Mouse (Mus musculus): ENCODE measurements around the gene Babam2. TPM values are rescaled to one million over a fixed set of nuclear protein-coding genes. Genes with fewer than 3 reads are reported as not detected.

Gene Babam2
- polyA plus RNA-seq, 1 experiment, result 33.3 TPM

DNA sequence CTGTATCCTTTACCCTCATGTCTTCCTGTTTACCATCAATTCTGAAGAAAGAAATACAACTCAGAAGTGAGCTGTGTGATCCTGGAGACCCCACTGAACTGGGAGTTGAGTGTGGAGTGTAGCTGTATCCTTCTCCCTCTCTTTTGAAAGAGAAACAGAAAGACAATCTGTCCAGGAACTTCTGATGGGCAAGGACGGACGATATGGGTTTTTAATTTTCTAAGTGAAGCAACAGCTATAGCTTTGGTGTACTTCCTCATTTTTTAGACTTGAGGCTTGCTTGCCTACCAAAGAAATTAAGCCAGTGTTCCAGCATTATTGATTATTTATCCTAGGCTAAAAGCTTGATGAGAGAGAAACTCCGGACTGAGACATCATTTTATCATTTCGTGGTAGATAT, 116.6 kb downstream of the Babam2 start:
- TF ChIP-seq POLR2A (IDR thresholded peaks at IDR 0.05; ENCODE audit: borderline replicate concordance, extremely low read depth, insufficient read depth, insufficient read length, poor library complexity, severe bottlenecking), result no peak
- no peak for TF ChIP-seq CTCF (IDR thresholded peaks at IDR 0.05; ENCODE audit: borderline replicate concordance, extremely low read depth, insufficient read depth, insufficient read length)
- no peak for DNase-seq (ENCODE audit: low read depth)

DNA sequence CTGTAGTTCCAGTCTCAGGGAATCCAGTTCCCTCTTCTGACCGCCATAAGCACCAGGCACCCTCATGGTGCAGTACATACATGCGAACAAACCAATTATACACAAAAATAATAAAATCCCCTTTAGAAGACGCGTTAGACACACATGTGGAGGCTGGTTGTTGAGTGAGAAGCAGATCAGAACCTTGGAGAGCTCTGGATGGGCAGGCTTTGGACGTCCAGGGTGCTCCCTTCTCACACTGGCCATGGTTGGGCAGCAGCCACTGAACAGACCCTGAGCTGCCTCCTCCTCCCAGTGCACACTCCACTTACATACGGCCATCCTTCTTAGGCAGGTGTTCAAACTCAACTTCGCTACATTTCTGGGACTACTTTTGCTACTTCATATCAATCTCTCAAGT, 117.6 kb downstream of the Babam2 start:
- TF ChIP-seq CTCF (IDR thresholded peaks at IDR 0.05; ENCODE audit: borderline replicate concordance, extremely low read depth, insufficient read depth, insufficient read length), result no peak
- no peak for TF ChIP-seq POLR2A (IDR thresholded peaks at IDR 0.05; ENCODE audit: borderline replicate concordance, extremely low read depth, insufficient read depth, insufficient read length, poor library complexity, severe bottlenecking)
- no peak for DNase-seq (ENCODE audit: low read depth)

DNA sequence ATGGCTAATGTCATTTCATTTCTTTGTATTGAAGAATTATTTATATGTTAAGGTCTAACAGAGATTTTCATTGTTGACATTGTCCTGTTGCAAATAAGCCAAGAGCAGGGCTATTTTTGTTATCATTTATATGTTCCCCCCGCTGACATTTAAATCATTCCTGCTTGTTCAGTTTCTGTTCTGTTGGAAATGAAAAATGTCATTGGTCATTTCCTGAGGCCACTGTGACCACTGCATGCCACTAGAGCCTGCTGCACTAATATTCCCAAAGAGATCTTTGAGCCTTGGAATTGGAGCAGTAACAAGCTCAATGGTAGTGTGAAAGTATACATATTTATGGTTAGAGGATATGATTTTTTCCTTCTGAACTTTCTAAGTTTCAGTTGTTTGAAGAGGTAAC, 118.6 kb downstream of the Babam2 start:
- TF ChIP-seq CTCF (IDR thresholded peaks at IDR 0.05; ENCODE audit: borderline replicate concordance, extremely low read depth, insufficient read depth, insufficient read length) (no peak), POLR2A (IDR thresholded peaks at IDR 0.05; ENCODE audit: borderline replicate concordance, extremely low read depth, insufficient read depth, insufficient read length, poor library complexity, severe bottlenecking) (no peak)
- no peak for DNase-seq (ENCODE audit: low read depth)

DNA sequence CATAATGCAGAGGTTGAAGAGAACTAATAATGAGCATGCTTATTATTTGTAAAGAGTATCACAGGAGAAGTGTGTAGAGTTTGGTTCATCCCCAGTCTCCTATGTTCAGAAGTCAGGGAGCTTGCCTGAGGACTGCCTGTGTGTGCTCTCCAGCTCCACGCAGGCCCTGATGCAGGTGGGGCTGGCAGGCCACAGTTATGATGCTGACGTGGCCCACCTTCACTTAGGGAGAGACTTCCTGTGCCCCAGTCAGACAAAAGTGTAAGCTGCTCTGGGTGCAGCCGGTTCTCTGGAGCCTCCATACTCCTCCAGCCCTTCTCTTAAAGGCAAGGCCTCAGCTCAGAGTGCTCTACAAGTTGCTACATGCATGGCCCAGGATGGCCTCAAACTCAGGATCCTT, 123.3 kb downstream of the Babam2 start:
- TF ChIP-seq CTCF (IDR thresholded peaks at IDR 0.05; ENCODE audit: borderline replicate concordance, extremely low read depth, insufficient read depth, insufficient read length) (no peak), POLR2A (IDR thresholded peaks at IDR 0.05; ENCODE audit: borderline replicate concordance, extremely low read depth, insufficient read depth, insufficient read length, poor library complexity, severe bottlenecking) (no peak)
- no peak for DNase-seq (ENCODE audit: low read depth)

DNA sequence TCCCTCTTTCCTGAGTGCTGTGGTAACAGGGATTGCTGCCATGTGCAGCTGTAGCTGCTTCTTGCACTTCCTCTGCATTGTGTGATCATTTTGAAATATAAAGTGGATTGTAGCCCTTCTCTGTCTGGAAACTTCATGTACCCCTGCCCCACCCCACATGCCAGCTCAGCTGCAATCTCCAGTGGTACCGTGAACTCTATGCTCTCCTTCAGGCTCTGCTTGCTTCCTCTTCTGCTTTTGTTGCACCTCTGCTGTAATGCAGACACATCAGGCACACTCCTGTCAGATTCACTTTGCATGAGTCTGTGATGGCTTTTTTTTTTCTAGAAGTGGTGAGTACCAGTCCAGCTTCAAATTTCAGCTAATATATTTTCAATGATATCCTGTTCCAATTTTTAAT, 123.7 kb downstream of the Babam2 start:
- TF ChIP-seq CTCF (IDR thresholded peaks at IDR 0.05; ENCODE audit: borderline replicate concordance, extremely low read depth, insufficient read depth, insufficient read length) (no peak), POLR2A (IDR thresholded peaks at IDR 0.05; ENCODE audit: borderline replicate concordance, extremely low read depth, insufficient read depth, insufficient read length, poor library complexity, severe bottlenecking) (no peak)
- DNase-seq (ENCODE audit: low read depth), result no peak

DNA sequence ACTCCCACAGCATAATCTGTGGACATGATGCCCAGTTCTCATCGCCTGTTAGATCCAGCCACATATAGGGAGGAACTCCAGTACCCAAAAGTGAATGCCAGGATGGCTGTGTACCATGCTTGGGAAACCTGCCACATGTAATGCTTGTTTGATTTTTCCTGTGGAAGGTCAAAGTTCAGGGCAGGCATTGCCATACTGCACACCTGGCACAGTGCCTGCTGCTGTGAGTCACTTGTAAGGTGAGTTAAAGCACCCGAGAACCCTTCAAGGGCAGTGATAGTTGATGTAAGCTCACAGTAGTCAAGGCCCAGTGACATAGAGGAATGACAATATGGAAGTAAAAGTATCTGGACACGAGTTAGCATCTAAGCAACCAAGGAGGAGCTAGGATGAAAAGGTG, 126.2 kb downstream of the Babam2 start:
- TF ChIP-seq POLR2A (IDR thresholded peaks at IDR 0.05; ENCODE audit: borderline replicate concordance, extremely low read depth, insufficient read depth, insufficient read length, poor library complexity, severe bottlenecking), result no peak
- TF ChIP-seq CTCF (IDR thresholded peaks at IDR 0.05; ENCODE audit: borderline replicate concordance, extremely low read depth, insufficient read depth, insufficient read length), result no peak

DNA sequence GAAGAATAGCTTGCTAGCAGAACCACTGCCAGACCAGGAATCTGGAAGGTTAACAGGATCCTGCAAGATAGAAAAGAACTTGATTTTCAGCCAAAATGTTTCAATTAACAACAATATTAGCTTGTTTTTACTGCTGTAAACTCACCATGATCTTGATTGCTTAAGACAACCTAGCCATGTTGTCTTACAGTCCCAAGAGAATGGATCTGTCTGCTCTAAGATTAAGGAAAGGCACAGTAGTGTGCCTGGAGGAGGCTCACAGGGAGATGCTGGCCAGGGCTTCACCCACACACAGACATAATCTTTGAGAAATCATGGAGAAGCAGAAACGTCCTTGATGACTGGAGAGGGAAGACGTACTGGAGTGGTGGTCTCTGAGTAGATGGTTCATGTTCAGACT, 126.6 kb downstream of the Babam2 start:
- TF ChIP-seq POLR2A (IDR thresholded peaks at IDR 0.05; ENCODE audit: borderline replicate concordance, extremely low read depth, insufficient read depth, insufficient read length, poor library complexity, severe bottlenecking) (no peak), CTCF (IDR thresholded peaks at IDR 0.05; ENCODE audit: borderline replicate concordance, extremely low read depth, insufficient read depth, insufficient read length) (no peak)
- no peak for DNase-seq (ENCODE audit: low read depth)

More for the DNA sequence above, 126.2 kb downstream of the Babam2 start:
- no peak for DNase-seq (ENCODE audit: low read depth)

DNA sequence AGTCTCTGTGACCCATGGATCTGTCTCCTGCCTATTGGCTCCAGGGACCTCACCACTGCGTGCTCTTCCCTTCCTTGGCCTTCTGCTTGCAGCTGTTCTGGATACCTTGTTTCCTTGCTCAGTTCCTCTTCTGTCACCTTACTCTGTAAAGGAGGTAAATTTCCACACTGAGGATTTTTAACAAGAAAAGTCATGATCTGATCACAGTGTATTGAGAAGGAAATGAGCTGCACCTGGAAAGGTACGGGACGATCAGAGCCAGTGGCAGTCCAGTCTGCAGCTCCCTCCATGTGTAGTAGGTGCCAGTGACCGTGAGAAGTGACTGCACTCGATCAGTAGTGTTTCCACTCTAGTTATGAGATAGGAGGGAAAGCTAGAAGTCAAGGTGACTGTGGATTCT, 129.8 kb downstream of the Babam2 start:
- no peak for DNase-seq (ENCODE audit: low read depth)
- TF ChIP-seq POLR2A (IDR thresholded peaks at IDR 0.05; ENCODE audit: borderline replicate concordance, extremely low read depth, insufficient read depth, insufficient read length, poor library complexity, severe bottlenecking), result no peak
- no peak for TF ChIP-seq CTCF (IDR thresholded peaks at IDR 0.05; ENCODE audit: borderline replicate concordance, extremely low read depth, insufficient read depth, insufficient read length)

DNA sequence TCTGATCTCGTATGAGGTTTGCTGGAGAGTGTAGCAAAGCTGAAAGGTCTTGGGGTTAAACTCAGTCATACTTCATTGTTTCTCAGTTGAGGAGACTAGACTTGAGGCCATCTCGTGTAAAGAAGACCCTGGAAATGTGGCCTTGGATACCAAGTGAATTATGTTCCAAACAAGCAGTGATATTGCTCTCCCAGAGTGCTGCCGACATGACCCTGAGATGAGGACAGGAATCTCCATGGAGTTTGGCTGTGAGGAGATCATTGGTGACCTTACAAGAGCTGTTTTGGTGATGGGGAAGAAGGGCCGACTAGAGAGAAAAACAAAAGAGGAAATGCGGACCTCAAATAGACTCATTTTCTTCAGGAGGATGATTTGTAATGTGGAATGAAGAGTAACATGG, 130.4 kb downstream of the Babam2 start:
- DNase-seq (ENCODE audit: low read depth), result no peak
- TF ChIP-seq POLR2A (IDR thresholded peaks at IDR 0.05; ENCODE audit: borderline replicate concordance, extremely low read depth, insufficient read depth, insufficient read length, poor library complexity, severe bottlenecking) (no peak), CTCF (IDR thresholded peaks at IDR 0.05; ENCODE audit: borderline replicate concordance, extremely low read depth, insufficient read depth, insufficient read length) (no peak)

DNA sequence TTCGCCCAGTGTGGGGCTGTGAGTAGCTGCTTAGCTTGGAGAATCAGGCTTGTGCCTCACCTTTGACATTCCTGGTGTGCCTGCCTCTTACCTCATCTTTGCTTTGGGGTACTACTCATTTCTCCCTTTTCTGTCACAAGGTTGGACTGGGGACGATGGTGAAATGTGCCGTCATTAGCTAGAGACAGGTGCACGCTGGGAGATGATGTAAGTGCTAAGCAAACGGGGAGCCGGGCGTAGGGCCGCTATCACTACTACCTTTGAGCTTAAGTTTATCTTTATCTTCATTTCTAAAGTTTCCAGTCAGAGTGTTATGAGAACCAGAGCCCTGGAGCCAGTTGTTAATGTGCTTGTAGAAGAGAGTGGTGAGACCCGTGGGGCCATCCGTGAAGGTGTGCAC, 131.3 kb downstream of the Babam2 start:
- no peak for TF ChIP-seq POLR2A (IDR thresholded peaks at IDR 0.05; ENCODE audit: borderline replicate concordance, extremely low read depth, insufficient read depth, insufficient read length, poor library complexity, severe bottlenecking)
- TF ChIP-seq CTCF (IDR thresholded peaks at IDR 0.05; ENCODE audit: borderline replicate concordance, extremely low read depth, insufficient read depth, insufficient read length), result no peak
- DNase-seq (ENCODE audit: low read depth), result no peak

DNA sequence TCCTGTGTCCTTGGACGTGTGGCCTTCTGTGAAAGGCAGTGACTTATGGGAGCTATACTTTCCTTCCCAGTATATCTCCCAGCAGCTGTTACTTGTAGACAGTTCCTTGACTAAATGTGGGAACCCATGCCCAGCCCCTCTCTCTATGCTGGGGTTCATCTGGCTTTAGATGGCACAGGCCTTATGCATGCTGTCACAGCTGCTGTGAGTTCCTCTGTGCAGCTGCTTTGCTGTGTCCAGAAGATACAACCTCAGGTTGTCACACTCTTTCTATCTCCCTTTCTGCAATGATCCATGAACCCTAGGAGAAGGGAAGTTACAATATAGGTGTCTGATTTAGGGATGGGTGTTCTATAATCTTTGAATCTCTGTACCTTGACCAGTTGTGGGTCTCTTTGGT, 132.1 kb downstream of the Babam2 start:
- TF ChIP-seq POLR2A (IDR thresholded peaks at IDR 0.05; ENCODE audit: borderline replicate concordance, extremely low read depth, insufficient read depth, insufficient read length, poor library complexity, severe bottlenecking) (no peak), CTCF (IDR thresholded peaks at IDR 0.05; ENCODE audit: borderline replicate concordance, extremely low read depth, insufficient read depth, insufficient read length) (no peak)

DNA sequence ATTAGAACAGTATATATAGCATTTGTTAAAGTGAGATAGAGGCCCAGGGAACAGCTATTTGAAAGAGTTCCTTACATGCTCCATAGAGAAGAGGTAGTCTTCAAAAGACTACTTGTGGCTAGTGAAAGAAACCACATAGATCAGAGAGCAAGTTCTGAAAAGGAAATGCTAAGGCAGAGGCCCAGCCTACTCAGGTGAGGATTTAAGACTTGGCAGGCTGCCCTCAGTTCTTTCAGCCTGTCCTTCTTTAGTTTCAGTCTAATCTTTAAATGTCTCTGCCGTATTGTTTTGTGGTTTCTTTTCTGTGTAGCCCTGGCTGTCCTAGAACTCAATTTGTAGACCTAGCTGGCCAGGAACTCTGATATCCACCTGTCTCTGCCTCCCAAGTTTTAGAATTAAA, 134.1 kb downstream of the Babam2 start:
- DNase-seq (ENCODE audit: low read depth), result no peak
- TF ChIP-seq POLR2A (IDR thresholded peaks at IDR 0.05; ENCODE audit: borderline replicate concordance, extremely low read depth, insufficient read depth, insufficient read length, poor library complexity, severe bottlenecking) (no peak), CTCF (IDR thresholded peaks at IDR 0.05; ENCODE audit: borderline replicate concordance, extremely low read depth, insufficient read depth, insufficient read length) (no peak)

More for the DNA sequence above, 132.1 kb downstream of the Babam2 start:
- DNase-seq (ENCODE audit: low read depth), result no peak

DNA sequence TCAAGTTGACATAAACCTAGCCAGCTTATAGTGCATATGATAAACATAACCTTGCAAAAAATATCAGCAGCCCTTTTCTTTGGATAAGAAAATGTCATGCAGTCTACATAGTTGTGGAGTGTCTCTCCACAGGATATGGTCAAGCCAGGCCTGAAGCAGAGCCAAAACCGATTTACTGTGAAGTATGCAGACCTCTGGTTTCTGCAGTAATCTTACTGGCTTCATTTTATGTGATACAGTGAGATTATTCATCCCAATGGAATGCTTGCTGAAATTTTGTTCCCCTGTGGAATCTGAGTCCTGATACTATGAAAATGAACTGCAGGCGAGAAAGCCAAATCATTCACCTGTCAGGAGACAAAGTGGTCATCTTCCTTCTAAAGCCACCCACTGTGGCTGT, 138.2 kb downstream of the Babam2 start:
- no peak for DNase-seq (ENCODE audit: low read depth)
- TF ChIP-seq CTCF (IDR thresholded peaks at IDR 0.05; ENCODE audit: borderline replicate concordance, extremely low read depth, insufficient read depth, insufficient read length) (no peak), POLR2A (IDR thresholded peaks at IDR 0.05; ENCODE audit: borderline replicate concordance, extremely low read depth, insufficient read depth, insufficient read length, poor library complexity, severe bottlenecking) (no peak)

Measured in brain, embryonic 14.5 days (tissue).